ENCODE assay signal across 14 mouse cellular contexts in genomic region chr11:29787473-29787872, GRCm38 (mm10). TPM values are rescaled to one million over a fixed set of nuclear protein-coding genes. Genes with fewer than 3 reads are reported as not detected.
DNase-seq lines count a peak whose midpoint lies in the region; ATAC-seq and TF ChIP-seq lines count a peak whose summit lies in the region.
"Had no signal": no experiment of that assay in that cellular context is flagged by ENCODE, and none has a peak within 500 bp of the region (broad histone marks: within the 10 kb centered on the region; RNA-seq: fewer than 3 reads in every experiment).

No protein-coding gene starts in this region.

- no peaks in the 10 kb centered on the region for H3K9me3 ChIP-seq in liver, postnatal 0 days (ENCODE audit: low read length)
- H3K9me3 ChIP-seq: forebrain, embryonic 13.5 days had no signal

- WGBS in liver, postnatal 0 days (ENCODE audit: insufficient replicate concordance) = 17% methylated on average over 5 of the region's 5 CpGs

- H3K4me3 ChIP-seq in brown adipose tissue, adult 24 weeks (ENCODE audit: insufficient read depth, low read depth, low read length) = no peak overlapping the region
- H3K4me3 ChIP-seq in liver, postnatal 0 days (ENCODE audit: low read depth, low read length) = no peak overlapping the region
- H3K4me3 ChIP-seq: forebrain, embryonic 13.5 days had no signal

- TF ChIP-seq EP300 in liver, postnatal 0 days (IDR thresholded peaks at IDR 0.05; ENCODE audit: low read depth) = no peak

- TF ChIP-seq CTCF in liver, postnatal 0 days (IDR thresholded peaks at IDR 0.05; ENCODE audit: low read depth) = no peak

- H3K4me2 ChIP-seq in liver, postnatal 0 days (ENCODE audit: low read depth, low read length) = peak overlapping the region; percentile 24
- H3K4me2 ChIP-seq: forebrain, embryonic 13.5 days; lung, embryonic 14.5 days had no signal

- intact Hi-C loops in gastrocnemius, postnatal 36 days (cut with DNase I) = no loop called here

- H3K36me3 ChIP-seq in liver, postnatal 0 days (replicated peaks; ENCODE audit: insufficient read depth, low read length) = no peaks in the 10 kb centered on the region

- peak; percentile 43 for ATAC-seq in liver, postnatal 0 days
- ATAC-seq: forebrain, embryonic 13.5 days; intestine, postnatal 0 days had no signal

- H3K9ac ChIP-seq in liver, postnatal 0 days (replicated peaks) = no peak overlapping the region
- H3K9ac ChIP-seq: forebrain, embryonic 13.5 days; lung, embryonic 14.5 days had no signal

- no peaks in the 10 kb centered on the region for H3K27me3 ChIP-seq in liver, postnatal 0 days (ENCODE audit: insufficient read depth, low read length)
- H3K27me3 ChIP-seq: forebrain, embryonic 13.5 days had no signal

- no peaks in the 10 kb centered on the region for H3K4me1 ChIP-seq in brown adipose tissue, adult 24 weeks (ENCODE audit: control insufficient read depth, insufficient read depth, insufficient read length, low read length)
- peaks cover 8% of the 10 kb centered on the region; the same call in 1 of the 2 replicates for H3K4me1 ChIP-seq in liver, postnatal 0 days (ENCODE audit: insufficient read depth)

- H3K27ac ChIP-seq in brown adipose tissue, adult 24 weeks (replicated peaks; ENCODE audit: low read depth, low read length) = 0 out of 2 replicates have a peak overlapping the region, but pooled peaks have one; percentile 19
- 0 out of 2 replicates have a peak overlapping the region, but pooled peaks have one; percentile 61 for H3K27ac ChIP-seq in liver, postnatal 0 days (ENCODE audit: low read depth)
- H3K27ac ChIP-seq: forebrain, embryonic 13.5 days had no signal

- peak; percentile 64 for DNase-seq in right cerebral cortex, adult 18-20 months
- no peak for DNase-seq in right cerebral cortex, postnatal 36 days (ENCODE audit: low spot score in 2 of 2)
- DNase-seq in liver, postnatal 0 days = no peak
- DNase-seq in cerebellum, adult 11 months = no peak
- no peak for DNase-seq in gastrocnemius, postnatal 36 days
- DNase-seq in layer of hippocampus, adult 11-12 months (ENCODE audit: low spot score) = no peak
- DNase-seq: adrenal gland, postnatal 25 days; heart, postnatal 14 days; layer of hippocampus, postnatal 36 days; lung, embryonic 14.5 days; retina, postnatal 1 day had no signal

RNA-seq across cellular contexts. Expression of gene 4931440F15Rik, which starts 38.0 kb away (rescaled TPM):
- polyA plus RNA-seq in brown adipose tissue, adult 24 weeks (2012; ENCODE audit: insufficient read depth, insufficient read length, missing spikeins) = not detected in 2 replicates
- polyA plus RNA-seq in liver, postnatal 0 days (2015; fragmentation: Nextera tagmentation; extraction: Ambion mirVana) = 0.33 TPM in 2 replicates
- total RNA-seq in gastrocnemius, postnatal 36 days (2021) = 1 to 10 TPM; 2.2 to 2.6 TPM
